Mouse (Mus musculus) gastrocnemius, postnatal 36 days (tissue): Measurements from ENCODE around the gene Zfyve19. TPM values are rescaled to one million over a fixed set of nuclear protein-coding genes. Genes with fewer than 3 reads are reported as not detected.

ENCODE experiments used
- DNase-seq, 2 experiments: peaks; one replicate each; pipeline ENCODE4 v3.0.0; 2022
- intact Hi-C: fragments of 180-260 bp; cut with DNase I; formaldehyde crosslinking; loops from one replicate; pipeline ENCODE4 v1.15.1; 2025
- long read RNA-seq, 2 experiments: library from polyadenylated mRNA; stranded (forward); transcript quantifications; one replicate each; pipeline ENCODE4 v2.0.0; 2021
- total RNA-seq, 2 experiments: library from RNA; stranded (reverse); gene quantifications; 2 replicates each; pipeline ENCODE4 v1.2.3; 2021

Gene Zfyve19
- 10 to 100 TPM; 10.9 to 15.1 TPM for total RNA-seq
- long read RNA-seq, experiment 1, transcript Zfyve19-201 (11 exons, 2,008 nt): major isoform, 6 of 15 reads
- long read RNA-seq, experiment 1, partial matches to known transcripts: 4 of 15 reads
- long read RNA-seq, experiment 1, other reads (novel, unspliced or antisense): 5 of 15 reads
- long read RNA-seq, experiment 2, transcript Zfyve19-201 (11 exons, 2,008 nt): major isoform, 5 of 13 reads
- long read RNA-seq, experiment 2, partial matches to known transcripts: 3 of 13 reads
- long read RNA-seq, experiment 2, other reads (novel, unspliced or antisense): 5 of 13 reads

- intact Hi-C loops: loop anchor here (10.0 kb wide), 1 partner anchor 1566 kb away; no protein-coding TSS in a partner anchor
- DNase-seq: peak; percentile 91 to 95
Measured at GRCm38 (mm10) chr2:119208344-119209175, at the start of gene Zfyve19, which contains the start of gene Dnajc17. Gene Zfyve19, plus strand, starts transcription at chr2:119208617. Gene Dnajc17, minus strand, starts transcription at chr2:119208795.

- intact Hi-C loops: no loop called here
- no peak for DNase-seq
Measured at GRCm38 (mm10) chr2:119161247-119161646, 47.2 kb upstream of the Zfyve19 start.

- intact Hi-C loops: no loop called here
- DNase-seq: no peak
Measured at GRCm38 (mm10) chr2:119163135-119163534, 45.3 kb upstream of the Zfyve19 start.

GRCm38 (mm10) chr2:119163999-119164398, 44.4 kb upstream of the Zfyve19 start:
- no peak for DNase-seq
- intact Hi-C loops: no loop called here

- intact Hi-C loops: loop anchor here (5.0 kb wide), 1 partner anchor 53 kb away; the partner anchor contains the start of gene Rad51
- DNase-seq: no peak
Measured at GRCm38 (mm10) chr2:119165401-119165800, 43.0 kb upstream of the Zfyve19 start.

- intact Hi-C loops: loop anchor here (5.0 kb wide), 1 partner anchor 55 kb away; the partner anchor contains the start of gene Rad51
- DNase-seq: peak; percentile 44 to 46
Measured at GRCm38 (mm10) chr2:119166901-119167865, 41.2 kb upstream of the Zfyve19 start, which contains the start of gene Gchfr. Gene Gchfr, plus strand, starts transcription at chr2:119167773.

- intact Hi-C loops: loop anchor here (5.0 kb wide), 1 partner anchor 56 kb away; the partner anchor contains the start of gene Rad51
- DNase-seq: no peak
Measured at GRCm38 (mm10) chr2:119167866-119168256, 40.6 kb upstream of the Zfyve19 start.

- intact Hi-C loops: no loop called here
- DNase-seq: no peak
Measured at GRCm38 (mm10) chr2:119170282-119170681, 38.1 kb upstream of the Zfyve19 start.

- intact Hi-C loops: no loop called here
- DNase-seq: no peak
Measured at GRCm38 (mm10) chr2:119171574-119171973, 36.8 kb upstream of the Zfyve19 start.

- no peak for DNase-seq
- intact Hi-C loops: no loop called here
Measured at GRCm38 (mm10) chr2:119172446-119172845, 36.0 kb upstream of the Zfyve19 start.

- intact Hi-C loops: no loop called here
- peak in 1 of 2 experiments; percentile 44 for DNase-seq
Measured at GRCm38 (mm10) chr2:119172862-119173576, 35.4 kb upstream of the Zfyve19 start.

GRCm38 (mm10) chr2:119173991-119174651, 34.3 kb upstream of the Zfyve19 start, which contains the start of gene Gm14137:
Gene Gm14137, plus strand, starts transcription at chr2:119174509.
- intact Hi-C loops: no loop called here

GRCm38 (mm10) chr2:119174866-119175265, 33.6 kb upstream of the Zfyve19 start:
- intact Hi-C loops: no loop called here
- DNase-seq: no peak

More at GRCm38 (mm10) chr2:119173991-119174651, 34.3 kb upstream of the Zfyve19 start, which contains the start of gene Gm14137:
- DNase-seq: no peak

- intact Hi-C loops: no loop called here
- no peak for DNase-seq
Measured at GRCm38 (mm10) chr2:119175614-119176013, 32.8 kb upstream of the Zfyve19 start.

- intact Hi-C loops: no loop called here
- DNase-seq: no peak
Measured at GRCm38 (mm10) chr2:119176761-119177160, 31.7 kb upstream of the Zfyve19 start.

- intact Hi-C loops: no loop called here
- no peak for DNase-seq
Measured at GRCm38 (mm10) chr2:119177384-119177939, 31.0 kb upstream of the Zfyve19 start.

- intact Hi-C loops: loop anchor here (10.0 kb wide), 1 partner anchor 278 kb away; the partner anchor contains the start of gene Bahd1
- no peak for DNase-seq
Measured at GRCm38 (mm10) chr2:119182914-119183313, 25.5 kb upstream of the Zfyve19 start.
